Comparison of ENCODE assay signal across 8 mouse cellular contexts in genomic region chr8:126805365-126806180, GRCm38 (mm10).
DNase-seq lines count a peak whose midpoint lies in the region; ATAC-seq and TF ChIP-seq lines count a peak whose summit lies in the region.

No protein-coding gene starts in this region.

- WGBS in hindbrain, embryonic 16.5 days, result 58% methylated on average over 13 of the region's 13 CpGs
- 41% methylated on average over 13 of the region's 13 CpGs for WGBS in liver, embryonic 11.5 days
- WGBS in neural tube, embryonic 15.5 days, result 62% methylated on average over 13 of the region's 13 CpGs

- intact Hi-C loops in gastrocnemius, adult 2 months (cut with DNase I), result loop anchor here (2.0 to 5.0 kb wide), 3 partner anchors 33 to 213 kb away; partner anchors contain the start of gene Irf2bp2

- no peaks in the 10 kb centered on the region for H3K27me3 ChIP-seq in hindbrain, embryonic 16.5 days (replicated peaks; ENCODE audit: control insufficient read depth, insufficient read depth, low read length)
- H3K27me3 ChIP-seq in liver, embryonic 11.5 days (replicated peaks; ENCODE audit: control insufficient read depth, insufficient read depth, low read length), result no peaks in the 10 kb centered on the region
- H3K27me3 ChIP-seq in neural tube, embryonic 15.5 days (replicated peaks), result no peaks in the 10 kb centered on the region

- H3K27ac ChIP-seq in gastrocnemius, adult 2 months, result peak overlapping the region; percentile 91
- H3K27ac ChIP-seq in hindbrain, embryonic 16.5 days (ENCODE audit: low read depth, low read length), result peak overlapping the region; percentile 34; the same call in 1 of the 2 replicates
- peak overlapping the region; percentile 64 for H3K27ac ChIP-seq in liver, embryonic 11.5 days (ENCODE audit: low read depth, low read length)
- H3K27ac ChIP-seq in neural tube, embryonic 15.5 days (replicated peaks), result peak overlapping the region; percentile 6; the same call in 1 of the 2 replicates

- H3K4me2 ChIP-seq in hindbrain, embryonic 16.5 days (ENCODE audit: low read length), result no peak overlapping the region
- H3K4me2 ChIP-seq in liver, embryonic 11.5 days, result no peak overlapping the region
- H3K4me2 ChIP-seq in neural tube, embryonic 15.5 days, result no peak overlapping the region

- H3K36me3 ChIP-seq in hindbrain, embryonic 16.5 days (ENCODE audit: control insufficient read depth, insufficient read depth, low read length), result no peaks in the 10 kb centered on the region
- H3K36me3 ChIP-seq in liver, embryonic 11.5 days (ENCODE audit: control insufficient read depth, insufficient read depth, low read length), result no peaks in the 10 kb centered on the region
- H3K36me3 ChIP-seq in neural tube, embryonic 15.5 days, result no peaks in the 10 kb centered on the region

- DNase-seq in adrenal gland, adult (ENCODE audit: inconsistent age in 2 of 2, low spot score in 1 of 2), result peak; percentile 79 to 87
- DNase-seq in adrenal gland, adult 18-20 months (ENCODE audit: low spot score in 2 of 2), result no peak
- DNase-seq in gastrocnemius, adult 2 months, result peak; percentile 77
- no peak for DNase-seq in liver, embryonic 11.5 days (ENCODE audit: low spot score)
- no peak for DNase-seq in cerebellum, postnatal 4 days (ENCODE audit: low spot score in 2 of 2)

- no peaks in the 10 kb centered on the region for H3K9me3 ChIP-seq in hindbrain, embryonic 16.5 days (ENCODE audit: control insufficient read depth, low read length)
- no peaks in the 10 kb centered on the region for H3K9me3 ChIP-seq in liver, embryonic 11.5 days (ENCODE audit: control insufficient read depth, low read length)
- H3K9me3 ChIP-seq in neural tube, embryonic 15.5 days (replicated peaks), result no peaks in the 10 kb centered on the region

- H3K9ac ChIP-seq in hindbrain, embryonic 16.5 days (ENCODE audit: low read depth, low read length), result no peak overlapping the region
- H3K9ac ChIP-seq in liver, embryonic 11.5 days (ENCODE audit: low read depth, low read length), result no peak overlapping the region
- no peak overlapping the region for H3K9ac ChIP-seq in neural tube, embryonic 15.5 days (replicated peaks)

- H3K4me3 ChIP-seq in gastrocnemius, adult 2 months, result no peak overlapping the region
- no peak overlapping the region for H3K4me3 ChIP-seq in hindbrain, embryonic 16.5 days (ENCODE audit: low read length)
- no peak overlapping the region for H3K4me3 ChIP-seq in liver, embryonic 11.5 days (ENCODE audit: low read depth, low read length)
- H3K4me3 ChIP-seq in neural tube, embryonic 15.5 days (replicated peaks), result no peak overlapping the region

- ATAC-seq in CD4-positive, CD25-positive, alpha-beta regulatory T cell, adult 4 months, result peak; percentile 76
- no peak; the same call in none of the 2 replicates for ATAC-seq in hindbrain, embryonic 16.5 days
- peak; percentile 42 for ATAC-seq in liver, embryonic 11.5 days (replicated peaks; ENCODE audit: low FRiP score)
- ATAC-seq in neural tube, embryonic 15.5 days (ENCODE audit: low FRiP score), result no peak

- no peaks in the 10 kb centered on the region for H3K4me1 ChIP-seq in hindbrain, embryonic 16.5 days (ENCODE audit: control insufficient read depth, insufficient read depth, low read depth, low read length)
- peaks cover 24% of the 10 kb centered on the region for H3K4me1 ChIP-seq in liver, embryonic 11.5 days (replicated peaks; ENCODE audit: control insufficient read depth, insufficient read depth, low read length)
- H3K4me1 ChIP-seq in neural tube, embryonic 15.5 days, result no peaks in the 10 kb centered on the region

- TF ChIP-seq CTCF in gastrocnemius, adult 2 months (IDR thresholded peaks at IDR 0.05), result no peak

Comparison
In these comparisons a context has a peak if more than half of its experiments do, and no peak if none do; other contexts are left out.
1. DNase-seq: peak in adrenal gland, adult (2 of 2) and gastrocnemius, adult 2 months (single experiment); none in adrenal gland, adult 18-20 months (0 of 2), liver, embryonic 11.5 days (single experiment) and cerebellum, postnatal 4 days (0 of 2).
2. ATAC-seq: peak in CD4-positive, CD25-positive, alpha-beta regulatory T cell, adult 4 months (single experiment) and liver, embryonic 11.5 days (single experiment); none in hindbrain, embryonic 16.5 days (single experiment) and neural tube, embryonic 15.5 days (single experiment).
3. H3K27ac ChIP-seq: peak in every context shown above with its lines; median percentile 91 in gastrocnemius, adult 2 months; 64 in liver, embryonic 11.5 days; 34 in hindbrain, embryonic 16.5 days; 6 in neural tube, embryonic 15.5 days.